Comparison of ENCODE assay signal across 19 mouse cellular contexts in the genomic region with DNA sequence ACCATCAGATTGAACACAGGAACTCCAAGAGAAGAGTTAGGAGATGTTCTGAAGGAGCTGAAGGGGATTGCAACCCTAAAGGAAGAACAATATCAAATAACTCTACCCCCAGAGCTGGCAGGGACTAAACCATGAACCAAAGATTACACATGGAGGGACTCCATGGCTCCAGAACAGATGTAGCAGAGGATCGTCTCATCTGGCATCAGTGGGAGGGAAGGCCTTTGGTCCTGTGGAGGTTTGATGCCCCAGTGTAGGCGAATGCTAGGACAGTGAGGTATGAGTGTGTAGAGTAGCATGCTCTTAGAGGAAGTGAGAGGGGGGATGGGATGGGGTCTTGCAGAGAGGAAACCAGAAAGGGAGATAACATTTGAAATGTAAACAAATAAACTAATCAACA.
DNase-seq lines count a peak whose midpoint lies in the region; ATAC-seq lines count a peak whose summit lies in the region.
"Had no signal": no experiment of that assay in that cellular context is flagged by ENCODE, and none has a peak within 500 bp of the region (broad histone marks: within the 10 kb centered on the region; RNA-seq: fewer than 3 reads in every experiment).

No protein-coding gene starts in this region.

- ATAC-seq in midbrain, embryonic 11.5 days (ENCODE audit: low FRiP score): no peak
- ATAC-seq: activated CD4-positive, CD25-positive, alpha-beta regulatory T cell, adult 4 months; CD4-positive, CD25-positive, alpha-beta regulatory T cell, adult 4 months; Patski had no signal

- H3K4me1 ChIP-seq in midbrain, embryonic 11.5 days (ENCODE audit: control insufficient read depth, insufficient read depth, low read length): no peaks in the 10 kb centered on the region
- H3K4me1 ChIP-seq in midbrain, embryonic 10.5 days: no peaks in the 10 kb centered on the region

- H3K36me3 ChIP-seq in midbrain, embryonic 11.5 days (ENCODE audit: control insufficient read depth, insufficient read depth, low read length): no peaks in the 10 kb centered on the region
- H3K36me3 ChIP-seq in midbrain, embryonic 10.5 days: no peaks in the 10 kb centered on the region
- H3K36me3 ChIP-seq: G1E had no signal

- H3K9me3 ChIP-seq in midbrain, embryonic 11.5 days (ENCODE audit: control insufficient read depth, low read length): no peaks in the 10 kb centered on the region
- no peaks in the 10 kb centered on the region for H3K9me3 ChIP-seq in midbrain, embryonic 10.5 days (replicated peaks)

- H3K4me3 ChIP-seq in midbrain, embryonic 11.5 days (ENCODE audit: low read depth, low read length): no peak overlapping the region
- no peak overlapping the region for H3K4me3 ChIP-seq in midbrain, embryonic 10.5 days

- WGBS in midbrain, embryonic 11.5 days: 81% methylated on average over 2 of the region's 2 CpGs
- 89% methylated on average over 2 of the region's 2 CpGs for WGBS in midbrain, embryonic 10.5 days

- peak; percentile 57 for DNase-seq in heart, adult 11 months
- DNase-seq in heart, adult 8-10 months (ENCODE audit: low spot score): no peak
- peak; percentile 80 for DNase-seq in midbrain, embryonic 11.5 days (ENCODE audit: low spot score, missing footprints)
- no peak for DNase-seq in midbrain, embryonic 10.5 days (ENCODE audit: low spot score)
- DNase-seq: adrenal gland, adult 2 months; adrenal gland, adult 8-10 months; adrenal gland, postnatal 10 days; adrenal gland, postnatal 14 days; adrenal gland, postnatal 25 days; adrenal gland, postnatal 36 days; B cell, adult 2 months; cerebellum, adult 11 months; cerebellum, adult 11-12 months; cerebellum, adult 18-20 months had no signal

- H3K4me2 ChIP-seq in midbrain, embryonic 11.5 days: no peak overlapping the region

- no peaks in the 10 kb centered on the region for H3K27me3 ChIP-seq in midbrain, embryonic 11.5 days (ENCODE audit: control insufficient read depth, insufficient read depth, low read length)
- no peaks in the 10 kb centered on the region for H3K27me3 ChIP-seq in midbrain, embryonic 10.5 days (ENCODE audit: low read depth, poor library complexity, severe bottlenecking)
- H3K27me3 ChIP-seq: CH12.LX, Patski had no signal

- no peak overlapping the region for H3K27ac ChIP-seq in midbrain, embryonic 11.5 days (ENCODE audit: low read depth, low read length)
- H3K27ac ChIP-seq in midbrain, embryonic 10.5 days (replicated peaks): no peak overlapping the region

- no peak overlapping the region for H3K9ac ChIP-seq in midbrain, embryonic 11.5 days (ENCODE audit: low read length)

Comparison
In these comparisons a context has a peak if more than half of its experiments do, and no peak if none do; other contexts are left out.
1. DNase-seq: peak in heart, adult 11 months (single experiment) and midbrain, embryonic 11.5 days (single experiment); none in heart, adult 8-10 months (single experiment) and midbrain, embryonic 10.5 days (single experiment).